Mouse (Mus musculus): ENCODE data around the gene Foxn3. TPM values are rescaled to one million over a fixed set of nuclear protein-coding genes. Genes with fewer than 3 reads are reported as not detected.

The Foxn3 gene
- total RNA-seq, 2 experiments from 2014 or later: 87.6 to 113 TPM

DNA sequence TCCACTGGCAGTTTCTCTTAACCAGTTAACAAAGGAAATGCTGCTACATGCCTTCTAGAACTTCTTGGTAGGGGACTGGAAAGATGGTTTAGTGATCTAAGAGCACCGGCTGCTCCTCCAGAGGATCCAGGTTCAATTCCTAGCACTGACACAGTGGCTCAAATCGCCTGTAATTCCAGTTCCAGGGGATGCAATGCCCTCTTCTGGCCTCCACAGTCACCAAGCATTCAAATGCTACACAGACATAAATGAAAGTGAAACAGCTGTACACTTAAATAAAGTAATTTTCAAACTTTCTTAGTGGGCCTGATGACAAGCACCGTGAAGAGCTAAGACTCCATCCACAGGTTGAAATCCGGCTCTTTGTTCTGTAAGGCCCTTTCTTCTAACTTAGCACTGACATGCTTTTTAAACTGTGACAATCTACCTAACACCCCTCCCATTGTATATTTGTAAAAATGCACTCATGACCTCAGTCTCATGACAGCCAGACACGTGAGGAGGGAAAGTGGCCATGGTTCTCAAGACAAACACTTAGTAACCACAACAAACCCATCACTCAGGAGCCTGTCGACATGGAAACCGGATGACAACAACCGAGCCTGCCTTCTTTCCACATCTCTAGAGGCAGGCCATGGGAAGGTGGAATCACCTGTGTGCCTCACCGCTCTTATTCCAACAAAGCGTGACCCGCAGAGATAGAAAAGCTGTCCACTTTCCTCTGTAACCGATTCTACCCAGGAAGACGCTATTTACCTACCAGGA, 222.8 kb downstream of the Foxn3 start:
- no peak for ATAC-seq (replicated peaks; ENCODE audit: low FRiP score, poor library complexity, severe bottlenecking)

DNA sequence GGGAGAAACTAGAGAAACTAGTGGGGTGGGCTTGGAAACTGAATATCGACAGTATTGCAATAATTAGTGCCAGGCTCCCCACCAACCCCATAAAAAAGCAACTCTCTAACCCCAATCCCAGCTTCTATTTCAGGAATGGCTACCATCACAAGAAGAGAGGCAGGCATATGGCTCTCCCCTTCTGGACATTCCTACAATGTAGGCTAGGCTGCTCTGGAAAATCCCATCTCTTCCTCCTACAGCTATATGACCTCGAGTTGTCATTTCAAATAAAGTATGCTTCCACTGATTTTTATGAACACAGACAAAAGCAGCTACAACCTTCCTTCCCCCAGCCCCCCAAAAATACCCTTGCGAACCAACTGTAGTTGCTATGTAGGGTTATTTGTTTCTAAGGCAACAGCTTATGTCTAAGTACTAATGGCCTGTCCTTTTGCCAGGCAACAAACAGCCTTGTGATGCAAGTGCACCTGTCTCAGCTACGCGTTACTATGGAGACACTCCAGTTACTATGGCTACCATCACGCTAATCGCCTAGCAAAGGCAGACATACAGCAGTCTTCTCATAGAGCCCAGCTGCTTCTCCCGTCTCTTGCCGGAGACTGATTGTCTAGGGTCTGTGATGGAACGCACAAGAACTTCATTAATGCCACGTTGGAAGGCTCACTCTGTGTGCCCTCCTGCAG, 223.6 kb downstream of the Foxn3 start:
- no peak for ATAC-seq (replicated peaks; ENCODE audit: low FRiP score, poor library complexity, severe bottlenecking)

DNA sequence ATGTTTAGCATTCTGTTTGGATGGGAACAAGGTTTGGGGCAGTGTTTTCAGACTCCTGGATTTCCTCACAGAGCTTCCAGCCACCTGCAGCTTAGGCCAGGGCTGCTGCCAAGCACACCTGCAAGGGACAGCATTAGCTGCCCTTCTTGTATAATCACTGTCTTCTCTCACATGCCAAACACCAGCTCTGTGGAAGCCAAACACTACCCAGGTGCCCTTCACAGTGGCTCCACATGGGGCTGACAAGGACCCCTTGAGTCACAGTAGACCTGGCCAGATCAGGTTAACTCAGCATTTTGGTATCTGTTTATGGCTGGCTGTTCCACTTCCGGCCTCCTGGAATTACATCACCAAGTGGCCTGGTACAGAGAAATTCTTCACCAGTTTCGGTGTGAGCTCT, 224.6 kb downstream of the Foxn3 start:
- ATAC-seq (replicated peaks; ENCODE audit: low FRiP score, poor library complexity, severe bottlenecking): no peak

DNA sequence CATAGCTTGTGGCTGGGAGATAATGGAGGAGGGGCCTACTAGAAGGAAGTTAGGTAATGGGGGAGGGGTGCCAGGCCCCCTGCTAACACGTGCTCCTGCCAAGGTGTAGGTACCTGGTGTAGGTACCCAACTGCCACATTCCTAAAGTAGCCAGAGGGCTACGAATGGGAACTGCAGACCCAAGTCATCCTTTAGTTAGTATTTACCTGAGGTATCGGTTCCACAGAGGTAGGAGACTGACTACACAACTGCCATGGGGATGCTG, 226.3 kb downstream of the Foxn3 start:
- no peak for ATAC-seq (replicated peaks; ENCODE audit: low FRiP score, poor library complexity, severe bottlenecking)

DNA sequence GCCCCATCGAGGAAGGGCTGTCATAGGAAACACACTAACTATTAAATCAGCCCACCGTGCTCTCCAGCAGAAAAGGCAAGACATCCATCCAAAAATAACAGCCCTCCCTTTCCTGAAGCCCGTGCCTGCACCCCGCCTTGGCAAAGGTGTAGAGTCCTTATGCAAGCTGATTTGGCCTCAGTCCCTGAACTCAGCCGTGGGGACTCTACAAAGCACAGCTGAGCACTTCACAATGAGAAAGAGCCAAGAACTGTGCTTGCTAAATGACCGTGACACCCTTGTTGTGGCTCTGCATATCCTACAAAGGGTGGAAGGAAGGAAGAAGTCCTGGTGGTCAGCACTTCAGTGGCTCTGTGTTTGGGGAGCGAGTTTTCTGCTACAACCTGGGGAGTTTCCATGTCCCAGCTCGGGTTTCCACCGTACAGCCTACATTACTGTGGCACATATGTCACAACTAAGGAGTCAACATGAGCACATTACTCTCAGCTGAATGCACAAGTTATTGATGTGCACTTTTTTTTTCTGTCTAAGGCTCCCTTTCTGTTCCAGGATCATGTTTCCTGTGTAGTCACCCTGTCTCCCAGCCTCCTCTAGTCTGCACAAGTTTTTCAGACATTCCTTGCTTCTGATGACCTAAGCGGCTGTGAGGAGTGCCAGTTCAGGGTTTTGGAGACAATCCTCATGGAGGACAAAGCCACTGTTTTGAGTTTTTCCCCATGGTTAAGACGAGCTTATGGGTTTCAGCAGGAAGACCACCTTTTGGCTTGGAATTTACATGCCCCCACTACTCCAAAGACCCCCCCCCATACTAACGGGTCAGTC, 226.8 kb downstream of the Foxn3 start:
- no peak for ATAC-seq (replicated peaks; ENCODE audit: low FRiP score, poor library complexity, severe bottlenecking)

- ATAC-seq (replicated peaks; ENCODE audit: low FRiP score, poor library complexity, severe bottlenecking): no peak
Observed at GRCm38 (mm10) chr12:99335628-99336027, 227.8 kb downstream of the Foxn3 start.

GRCm38 (mm10) chr12:99334026-99334425, 229.4 kb downstream of the Foxn3 start:
- no peak for ATAC-seq (replicated peaks; ENCODE audit: low FRiP score, poor library complexity, severe bottlenecking)

GRCm38 (mm10) chr12:99333304-99333968, 229.9 kb downstream of the Foxn3 start:
- ATAC-seq (replicated peaks; ENCODE audit: low FRiP score, poor library complexity, severe bottlenecking): no peak

- ATAC-seq (replicated peaks; ENCODE audit: low FRiP score, poor library complexity, severe bottlenecking): 0 out of 2 replicates have a peak, but pooled peaks have one; percentile 11
Observed at GRCm38 (mm10) chr12:99332144-99332807, 231.1 kb downstream of the Foxn3 start.

- peak; percentile 73 for ATAC-seq (replicated peaks; ENCODE audit: low FRiP score, poor library complexity, severe bottlenecking)
Observed at GRCm38 (mm10) chr12:99331341-99331947, 231.9 kb downstream of the Foxn3 start.

DNA sequence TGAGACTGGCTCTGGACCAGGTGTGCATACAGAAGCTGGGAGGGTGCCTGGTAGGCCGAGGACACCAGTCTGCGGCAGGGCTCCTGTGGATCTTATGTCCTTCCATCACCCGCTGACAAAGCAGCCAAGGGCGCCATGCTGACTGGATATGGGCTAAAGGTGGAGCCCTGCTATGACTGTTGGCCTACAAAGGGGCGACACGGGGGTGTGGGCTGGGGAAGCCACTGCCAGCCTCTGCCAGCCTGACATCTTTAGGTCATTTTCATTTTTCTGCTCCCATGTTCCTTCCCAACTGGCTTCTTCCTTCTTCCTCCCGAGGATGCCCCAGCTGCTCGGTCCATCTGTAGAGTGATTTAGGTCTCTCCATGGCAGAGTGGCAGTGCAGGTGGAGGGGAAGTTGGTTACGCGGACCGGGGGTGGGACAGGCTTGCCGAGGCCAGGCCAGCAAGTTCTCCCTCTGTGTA, 232.5 kb downstream of the Foxn3 start:
- ATAC-seq (replicated peaks; ENCODE audit: low FRiP score, poor library complexity, severe bottlenecking): no peak

DNA sequence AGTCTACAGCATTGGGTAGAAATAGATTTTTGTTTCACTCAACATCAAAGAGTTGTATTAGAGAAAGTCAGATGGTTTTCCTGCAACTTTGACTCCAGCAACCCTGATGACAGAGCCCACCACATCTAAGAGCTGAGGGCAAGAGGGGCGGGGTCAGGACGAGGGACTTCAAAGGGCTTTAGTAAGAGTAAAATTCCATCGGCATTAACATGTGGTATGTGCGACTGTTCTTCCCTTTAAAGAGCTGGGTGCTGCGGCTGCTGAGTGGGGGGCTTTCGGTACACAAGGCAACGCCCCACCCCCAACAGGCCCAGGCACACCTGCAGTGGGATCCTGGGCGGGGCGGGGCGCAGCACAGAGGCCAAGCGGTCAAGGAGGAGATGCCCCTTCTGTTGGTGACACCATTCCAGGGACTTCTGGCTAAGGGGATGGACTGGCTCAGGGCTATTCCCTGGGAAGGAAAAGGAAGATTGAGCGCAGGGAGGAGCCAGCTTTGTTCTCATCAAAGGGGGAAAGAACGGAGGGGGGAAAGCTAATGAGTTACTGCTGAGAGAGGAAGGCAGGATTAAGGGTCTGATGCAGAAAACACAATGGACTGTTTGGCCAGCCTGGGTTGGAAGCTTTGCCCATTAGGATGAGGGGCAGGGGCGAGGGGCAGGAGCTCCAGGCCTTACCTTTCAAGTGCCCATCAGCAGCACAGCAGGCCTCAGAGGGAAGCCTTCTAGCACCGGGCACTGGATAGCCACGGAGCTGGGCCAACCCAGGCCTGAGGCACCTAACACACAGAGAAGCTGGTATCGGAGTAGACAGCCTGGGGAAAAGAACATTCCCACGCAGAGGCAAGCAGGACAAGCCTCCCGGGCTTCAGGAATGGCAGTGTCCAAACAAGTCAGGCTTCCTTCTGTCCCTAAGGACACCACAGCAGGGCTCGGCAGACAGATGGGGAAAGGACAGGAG, 233.8 kb downstream of the Foxn3 start:
- no peak for ATAC-seq (replicated peaks; ENCODE audit: low FRiP score, poor library complexity, severe bottlenecking)

DNA sequence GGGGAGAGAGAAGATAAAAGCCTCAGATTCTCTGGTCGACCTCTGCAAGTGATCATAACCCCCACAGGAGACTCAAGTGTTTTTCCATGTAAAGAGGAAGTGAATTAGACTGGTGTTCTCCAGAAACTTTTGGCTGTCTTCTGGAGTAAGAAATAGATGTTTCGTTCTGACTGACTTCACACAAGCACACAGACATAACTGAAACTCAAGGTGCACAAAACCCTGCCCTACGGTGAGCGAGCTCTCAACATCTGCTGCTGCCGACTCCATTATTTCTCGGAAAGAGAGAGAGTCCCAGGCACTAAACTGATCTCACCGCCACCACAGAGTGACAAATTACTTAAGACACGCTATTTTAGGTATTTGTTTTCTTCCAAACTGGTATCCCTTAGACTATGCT, 237.2 kb downstream of the Foxn3 start:
- ATAC-seq (replicated peaks; ENCODE audit: low FRiP score, poor library complexity, severe bottlenecking): no peak

- peak; percentile 60 for ATAC-seq (replicated peaks; ENCODE audit: low FRiP score, poor library complexity, severe bottlenecking)
Observed at GRCm38 (mm10) chr12:99321633-99322431, 241.6 kb downstream of the Foxn3 start.

- ATAC-seq (replicated peaks; ENCODE audit: low FRiP score, poor library complexity, severe bottlenecking): peak; percentile 55
Observed at GRCm38 (mm10) chr12:99320966-99321496, 242.4 kb downstream of the Foxn3 start.

DNA sequence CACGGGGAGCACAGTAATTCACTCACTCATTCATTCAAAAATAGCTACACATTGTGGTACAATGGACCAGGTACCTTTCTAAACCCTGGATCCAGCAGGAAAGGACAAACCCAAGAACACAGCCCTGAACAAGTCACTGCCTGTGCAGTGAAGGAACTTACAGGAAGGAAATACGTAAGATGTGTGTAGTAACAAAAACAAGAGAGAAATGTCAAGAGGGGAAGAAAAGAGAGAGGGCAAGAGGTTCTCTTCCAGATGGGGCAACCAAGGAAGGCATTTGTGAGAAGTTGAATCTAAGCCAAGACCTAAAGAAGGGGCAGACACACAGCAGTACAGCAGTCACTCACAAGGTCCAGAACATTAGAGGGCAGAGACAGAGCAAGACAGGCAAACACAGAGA, 243.5 kb downstream of the Foxn3 start:
- ATAC-seq (replicated peaks; ENCODE audit: low FRiP score, poor library complexity, severe bottlenecking): no peak

DNA sequence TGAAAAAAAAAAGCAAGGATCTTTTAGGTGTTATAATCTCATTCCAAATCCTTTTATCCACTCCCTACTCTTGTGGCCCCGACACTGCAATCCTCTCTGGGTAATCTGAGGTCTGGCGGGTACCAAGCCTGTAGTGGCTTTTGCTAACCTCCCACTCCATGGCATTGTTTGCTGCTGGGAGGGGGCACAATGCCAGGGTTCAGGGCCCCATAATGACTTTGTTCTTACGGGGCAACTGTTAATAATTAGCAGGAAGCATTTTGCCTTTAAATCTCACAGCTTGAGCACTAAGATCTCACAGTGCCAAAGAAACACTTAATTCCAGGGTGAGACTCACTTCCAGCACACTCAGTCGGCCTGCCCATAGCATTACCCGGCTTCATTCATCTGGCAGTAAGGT, 244.2 kb downstream of the Foxn3 start:
- ATAC-seq (replicated peaks; ENCODE audit: low FRiP score, poor library complexity, severe bottlenecking): no peak

Data from erythroblast, adult 5-6 weeks (primary cell).